Mouse (Mus musculus) ZHBTc4 (cell line): Measurements from ENCODE around the gene Tmem151b.

Source experiments
- DNase-seq: peaks from one replicate; pipeline ENCODE4 v3.0.0-alpha.2; 2011; ENCODE audit warnings: low read depth, low spot score

Gene Tmem151b

DNA sequence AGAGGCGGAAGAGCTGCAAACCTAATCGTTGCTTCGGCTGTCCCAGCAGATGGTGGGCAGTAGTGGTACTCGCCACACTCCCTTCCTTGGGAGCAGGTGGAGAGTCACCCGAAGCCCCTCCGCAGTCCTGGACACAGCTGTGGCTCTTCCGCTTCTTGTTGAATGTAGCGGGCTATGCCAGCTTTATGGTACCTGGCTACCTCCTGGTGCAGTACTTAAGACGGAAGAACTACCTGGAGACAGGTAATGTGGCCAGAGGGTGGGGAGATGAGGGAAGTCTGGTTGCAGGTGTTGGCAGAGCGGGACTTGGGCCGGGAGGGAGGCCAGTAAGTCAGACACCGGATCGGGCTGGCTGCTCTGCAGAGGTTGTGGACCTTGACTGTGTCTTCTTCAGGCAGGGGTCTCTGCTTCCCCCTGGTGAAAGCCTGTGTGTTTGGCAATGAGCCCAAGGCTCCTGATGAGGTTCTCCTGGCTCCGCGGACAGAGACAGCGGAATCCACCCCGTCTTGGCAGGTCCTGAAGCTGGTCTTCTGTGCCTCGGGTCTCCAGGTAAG is 15.1 kb upstream of the Tmem151b start:
- DNase-seq = peak; percentile 69

GRCm38 (mm10) chr17:45563655-45564530 is 14.4 kb upstream of the Tmem151b start, which contains the start of gene Slc35b2:
TSS of gene Slc35b2 (plus strand) at chr17:45563874.
- peak; percentile 97 for DNase-seq

DNA sequence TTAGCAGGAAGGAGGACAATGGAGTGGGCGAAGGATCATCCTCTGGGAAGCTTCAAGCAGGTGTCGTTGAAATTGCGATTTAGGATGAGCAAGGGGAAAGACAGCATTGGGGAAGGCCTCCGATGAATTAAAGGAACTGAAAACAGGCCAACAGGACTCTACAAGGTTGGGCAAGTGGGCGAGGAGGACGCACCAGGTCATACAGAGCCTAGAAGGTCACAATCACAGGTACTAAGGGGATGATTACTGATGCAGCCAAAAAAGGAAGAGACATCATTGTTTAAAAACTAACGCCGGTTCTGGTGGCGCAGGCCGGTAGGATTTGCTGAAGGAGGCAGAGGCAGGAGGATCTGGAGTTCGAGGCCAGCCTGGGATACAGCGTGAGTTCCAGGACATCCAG is 13.7 kb upstream of the Tmem151b start:
- no peak for DNase-seq

DNA sequence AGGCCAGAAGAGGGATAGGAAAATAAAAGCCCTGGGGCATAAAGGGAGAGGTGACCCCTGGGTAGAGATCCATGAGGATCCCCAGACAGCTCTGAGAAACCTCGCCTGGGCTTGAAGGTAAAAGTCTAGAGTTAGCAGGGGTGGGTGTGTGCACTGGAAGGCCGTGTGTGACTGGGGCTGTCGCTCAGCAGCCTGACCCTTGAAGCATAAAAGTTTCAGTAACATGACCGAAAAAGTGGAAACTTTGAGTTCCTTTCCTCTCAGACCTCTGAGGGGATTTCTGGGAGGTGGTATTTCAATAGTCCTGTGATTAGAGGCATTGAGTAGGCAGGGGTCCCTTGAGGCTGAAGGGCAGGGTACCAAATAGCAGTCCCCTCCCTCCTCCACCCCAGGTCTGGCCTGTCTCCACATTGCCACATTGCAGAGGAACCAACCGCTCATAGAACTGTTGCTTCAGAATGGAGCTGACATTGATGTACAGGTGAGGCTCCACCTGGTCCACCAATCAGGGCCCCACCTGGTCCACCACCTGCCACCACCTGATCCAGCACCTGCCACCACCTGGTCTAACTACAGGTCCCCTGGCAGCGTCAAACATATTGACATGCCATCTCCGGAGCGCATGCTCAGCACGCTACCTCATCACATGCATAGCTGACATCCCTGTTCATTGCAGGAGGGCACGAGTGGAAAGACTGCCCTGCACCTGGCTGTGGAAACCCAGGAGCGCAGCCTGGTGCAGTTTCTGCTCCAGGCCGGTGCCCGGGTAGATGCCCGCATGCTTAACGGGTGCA is 10.5 kb upstream of the Tmem151b start:
- no peak for DNase-seq

- no peak for DNase-seq
These were observed 8.8 kb upstream of the Tmem151b start for GRCm38 (mm10) chr17:45557998-45558862.

DNA sequence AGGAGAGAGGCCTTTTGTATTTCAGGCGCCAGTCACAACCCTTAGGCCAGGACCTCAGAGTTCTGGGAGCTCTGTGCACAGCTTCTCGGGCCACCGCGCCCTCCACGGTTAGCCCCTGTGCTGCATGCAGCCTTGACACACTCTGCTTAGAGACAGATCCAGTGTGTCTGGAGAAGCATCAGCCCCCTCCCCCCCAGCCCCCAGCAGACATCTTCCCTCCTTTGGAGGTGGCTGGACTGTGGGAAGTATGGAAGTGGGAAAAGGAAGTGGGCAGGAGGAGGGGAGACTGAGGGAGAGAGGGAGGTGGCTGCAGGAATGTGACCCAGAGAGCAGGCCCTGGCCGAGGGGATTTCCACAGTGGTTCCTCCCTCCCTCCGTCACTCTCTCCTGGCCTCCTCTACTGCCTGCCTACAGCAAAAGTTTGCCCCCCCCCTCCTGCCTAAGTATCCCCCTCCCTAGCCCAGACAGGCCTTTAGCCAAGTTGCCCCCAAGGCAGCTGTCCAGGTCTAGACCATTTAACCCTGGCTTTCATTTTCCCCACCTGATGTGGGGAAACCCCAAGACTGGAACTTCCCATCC is 7.9 kb upstream of the Tmem151b start:
- no peak for DNase-seq

- DNase-seq = no peak
These were observed 7.2 kb upstream of the Tmem151b start for GRCm38 (mm10) chr17:45556514-45557245.

DNA sequence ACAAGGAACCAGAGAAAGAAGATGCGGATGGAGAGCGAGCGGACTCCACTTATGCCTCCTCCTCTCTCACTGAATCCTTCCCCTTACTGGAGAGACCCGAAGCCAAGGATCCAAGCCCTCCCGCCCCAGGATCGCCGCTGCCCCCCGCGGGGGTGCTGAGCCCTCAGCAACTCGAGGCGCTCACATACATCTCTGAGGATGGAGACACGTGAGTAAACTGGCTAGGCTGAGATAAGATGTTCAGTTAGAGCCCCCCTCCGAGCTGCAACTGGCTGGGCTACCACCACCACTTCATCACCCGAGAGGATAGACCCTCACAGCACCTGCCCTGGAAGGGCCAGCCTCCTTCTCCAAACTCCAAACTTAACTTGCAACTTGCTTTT is 6.6 kb upstream of the Tmem151b start:
- DNase-seq = no peak

DNA sequence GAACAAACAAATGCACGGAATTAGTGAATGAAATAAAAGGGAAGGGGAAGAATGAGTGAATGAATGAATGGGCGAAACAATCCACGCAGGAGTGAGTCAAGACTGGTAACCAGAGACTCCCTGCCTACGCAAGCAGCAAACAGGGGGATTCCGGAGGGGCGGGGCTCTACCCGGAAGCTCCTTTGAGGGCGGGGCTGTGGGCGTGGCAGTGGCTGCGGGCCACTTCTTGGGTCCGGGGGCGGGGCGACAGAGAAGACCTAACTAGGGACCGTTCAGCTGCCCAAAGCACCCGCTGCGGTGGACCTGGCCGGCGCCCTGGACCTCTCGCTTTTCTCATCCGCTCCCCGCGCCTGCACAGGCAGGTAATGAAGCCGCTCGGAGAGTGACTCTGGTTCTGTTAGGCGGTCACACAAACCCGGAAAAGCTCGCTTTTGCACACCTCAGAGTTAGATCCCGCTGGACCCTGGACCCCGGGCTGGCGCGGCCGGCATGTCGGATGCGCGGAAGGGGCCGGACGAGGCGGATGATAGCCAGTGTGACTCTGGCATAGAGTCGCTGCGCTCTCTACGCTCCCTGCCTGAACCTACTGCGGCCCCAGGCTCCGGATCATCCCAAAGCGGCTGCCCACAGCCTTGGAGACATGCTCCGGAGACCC is 6.1 kb upstream of the Tmem151b start, which contains the start of gene Nfkbie:
TSS of gene Nfkbie (plus strand) at position 252 of the 655 bp plus-strand sequence.
- peak; percentile 94 for DNase-seq

DNA sequence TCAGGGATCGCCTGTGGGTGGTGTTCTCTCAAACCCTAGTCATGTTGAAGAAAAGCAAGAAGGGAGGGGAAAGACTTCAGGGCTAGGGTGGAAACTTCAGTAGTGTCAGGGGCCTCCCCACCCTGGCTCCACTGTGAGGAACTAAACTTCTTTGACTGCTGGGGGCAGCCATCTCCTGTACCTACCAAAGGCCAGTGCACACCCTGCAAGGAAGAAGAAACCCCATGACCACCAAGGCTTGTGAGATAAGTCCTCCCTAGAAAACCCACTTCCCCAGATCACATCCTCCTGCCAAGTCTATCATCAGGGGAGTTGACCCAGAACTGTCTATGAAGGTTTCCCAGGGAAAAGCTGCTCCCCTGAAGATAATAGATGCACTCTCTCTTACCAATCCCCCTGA is 4.9 kb upstream of the Tmem151b start:
- DNase-seq = no peak

DNA sequence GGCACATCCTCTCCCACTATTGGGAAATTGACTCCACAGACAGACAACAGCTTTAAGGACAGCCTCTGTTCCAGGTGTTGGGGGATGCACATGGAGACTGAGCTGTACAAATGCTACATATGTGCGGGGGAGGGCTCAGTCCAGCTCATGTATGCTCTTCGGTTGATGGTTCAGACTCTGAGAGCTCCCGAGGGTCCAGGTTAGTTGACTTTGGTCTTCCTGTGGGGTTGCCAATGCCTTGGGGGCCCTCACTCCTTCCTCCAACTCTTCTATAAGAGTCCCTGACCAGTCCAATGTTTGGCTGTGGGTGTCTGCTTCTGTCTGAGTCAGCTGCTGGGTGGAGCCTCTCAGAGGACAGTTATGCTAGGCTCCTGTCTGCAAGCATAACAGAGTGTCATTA is 3.6 kb upstream of the Tmem151b start:
- DNase-seq = no peak

GRCm38 (mm10) chr17:45551816-45552451 is 2.5 kb upstream of the Tmem151b start:
- peak; percentile 89 for DNase-seq

DNA sequence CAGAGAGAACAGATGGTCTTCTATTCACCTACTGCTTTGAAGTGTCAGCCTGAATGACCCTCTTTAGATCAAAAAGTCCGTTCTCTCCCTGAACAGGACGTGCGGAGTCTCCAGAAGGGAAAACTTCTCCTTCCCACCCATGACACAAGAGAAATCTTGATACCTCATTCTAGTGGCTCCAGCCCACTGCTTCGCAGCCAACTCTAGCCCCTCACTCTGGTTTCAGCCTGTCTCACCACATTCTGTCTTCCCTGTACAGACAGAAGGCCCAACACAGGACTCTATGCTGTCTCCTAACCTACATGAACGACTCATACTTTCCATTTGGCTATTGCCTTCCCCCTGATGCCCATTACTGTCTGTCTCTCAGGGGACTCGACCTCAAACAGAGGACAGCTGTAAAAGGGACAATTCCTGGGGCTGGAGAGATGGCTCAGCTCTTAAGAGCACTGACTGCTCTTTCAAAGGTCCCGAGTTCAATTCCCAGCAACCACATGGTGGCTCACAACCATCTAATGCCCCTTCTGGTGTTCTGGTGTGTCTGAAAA is 1.8 kb upstream of the Tmem151b start:
- DNase-seq = no peak

- no peak for DNase-seq
These were observed 776 bp upstream of the Tmem151b start for GRCm38 (mm10) chr17:45550253-45550652.

DNA sequence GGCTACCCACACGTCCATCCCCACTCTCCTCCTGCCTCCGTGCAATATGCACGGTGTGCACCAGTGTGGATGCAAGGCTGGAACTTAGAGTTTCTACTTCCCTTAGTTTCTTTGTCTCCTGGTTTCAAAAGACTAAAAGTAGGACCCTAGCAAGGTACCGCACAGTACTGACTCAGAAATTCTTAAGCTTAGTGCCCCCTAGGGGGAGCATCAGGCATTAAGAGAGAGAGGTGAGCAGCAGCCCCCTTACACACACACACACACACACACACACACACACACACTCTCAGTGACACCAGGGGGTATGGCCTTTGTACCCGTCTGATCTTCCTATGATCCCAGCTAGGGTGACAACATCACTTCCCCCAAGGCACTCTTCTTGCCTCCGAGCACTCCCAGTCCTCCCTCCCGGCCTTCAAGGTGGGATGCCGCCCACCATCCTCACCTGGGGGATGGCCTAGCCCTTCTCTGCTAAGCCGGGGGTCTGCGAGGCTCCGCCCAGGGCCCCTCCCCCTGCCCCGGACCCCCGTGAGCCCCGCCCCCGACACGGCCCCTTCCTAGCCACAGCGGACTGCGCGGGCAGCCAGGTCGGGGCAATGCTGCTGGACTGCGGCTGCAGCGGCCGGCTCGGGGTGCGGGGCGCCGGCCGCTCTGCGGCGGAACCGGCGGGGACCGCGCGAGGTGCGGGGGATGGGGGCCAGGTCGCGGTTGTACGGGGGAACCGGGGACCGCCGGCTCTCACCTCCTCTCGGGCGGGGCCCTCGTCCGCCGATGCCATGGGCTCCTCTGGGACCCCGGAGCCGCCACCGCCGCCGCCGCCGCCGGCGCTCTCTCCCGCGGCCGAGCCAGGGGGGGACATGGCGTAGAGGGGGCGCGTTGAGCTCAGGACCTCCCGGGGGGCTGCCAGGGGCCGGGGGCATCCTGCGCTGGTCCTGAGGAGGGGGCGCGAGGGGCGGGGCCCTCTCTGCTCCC is 650 bp downstream of the Tmem151b start:
- peak; percentile 88 for DNase-seq

DNA sequence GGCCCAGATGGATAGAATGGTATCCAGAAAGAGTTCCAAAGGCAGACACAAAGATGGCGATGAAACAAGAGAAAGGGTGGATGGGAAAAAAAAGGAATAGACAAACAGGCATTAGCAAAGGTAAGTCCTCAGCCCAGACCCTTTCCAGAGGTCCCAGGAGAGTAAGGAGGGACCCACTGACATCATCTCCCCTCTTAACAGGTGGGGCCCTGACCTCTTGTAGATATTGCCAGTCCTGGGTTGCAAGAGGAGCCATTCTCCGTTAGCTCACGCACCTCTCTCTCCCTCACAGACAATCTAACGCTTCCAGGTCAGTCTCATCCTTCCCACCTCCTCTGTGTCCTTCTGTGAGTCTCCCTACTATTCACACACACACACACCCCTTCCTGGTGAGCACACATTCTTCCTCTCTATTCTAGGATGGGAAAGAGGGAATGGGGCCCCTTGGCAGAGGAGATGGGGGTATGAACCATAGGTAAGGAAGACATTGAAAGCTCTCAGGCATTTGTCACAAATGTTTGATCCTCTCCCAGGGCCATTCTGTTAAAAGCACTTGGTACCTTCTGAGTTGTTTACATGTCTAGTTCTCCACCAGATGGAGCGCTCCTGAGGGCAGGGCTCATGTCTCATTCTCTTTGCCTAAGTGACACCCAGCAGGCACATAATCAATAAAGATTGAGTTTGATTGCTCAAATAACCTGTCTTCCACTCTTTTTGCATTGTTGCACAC is 1.9 kb downstream of the Tmem151b start:
- no peak for DNase-seq

DNA sequence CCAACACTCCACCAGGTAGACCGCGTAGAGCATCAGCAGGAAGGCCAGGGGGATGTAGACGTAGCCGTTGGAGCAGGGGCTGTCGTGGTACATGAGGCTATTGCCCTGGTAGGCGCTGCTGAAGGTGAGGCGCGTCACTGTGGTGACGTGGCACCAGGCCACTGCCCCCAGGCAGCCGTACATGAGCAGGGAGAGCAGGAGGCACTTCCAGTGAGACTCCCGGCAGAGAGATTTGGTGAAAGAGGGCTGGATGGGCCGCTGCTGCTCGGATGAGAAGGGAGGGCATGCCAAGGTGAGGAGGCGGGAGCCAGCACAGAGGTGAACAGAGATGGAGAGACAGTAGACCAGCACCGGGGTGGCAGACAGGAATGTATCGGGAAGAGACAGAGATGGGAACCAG is 2.5 kb downstream of the Tmem151b start:
- DNase-seq = peak; percentile 23
